Mouse (Mus musculus) urinary bladder, postnatal 10 days (tissue): ENCODE results near the gene Opcml.

Source experiments
- DNase-seq: peaks from one replicate; pipeline ENCODE4 v3.0.0; 2022; ENCODE audit warnings: low spot score

The Opcml gene

GRCm38 (mm10) chr9:28160953-28161352 is 370.4 kb downstream of the Opcml start:
- DNase-seq: no peak

GRCm38 (mm10) chr9:28163946-28164345 is 373.4 kb downstream of the Opcml start:
- DNase-seq: no peak

GRCm38 (mm10) chr9:28171890-28172289 is 381.3 kb downstream of the Opcml start:
- DNase-seq: no peak

GRCm38 (mm10) chr9:28177052-28177451 is 386.5 kb downstream of the Opcml start:
- no peak for DNase-seq

DNA sequence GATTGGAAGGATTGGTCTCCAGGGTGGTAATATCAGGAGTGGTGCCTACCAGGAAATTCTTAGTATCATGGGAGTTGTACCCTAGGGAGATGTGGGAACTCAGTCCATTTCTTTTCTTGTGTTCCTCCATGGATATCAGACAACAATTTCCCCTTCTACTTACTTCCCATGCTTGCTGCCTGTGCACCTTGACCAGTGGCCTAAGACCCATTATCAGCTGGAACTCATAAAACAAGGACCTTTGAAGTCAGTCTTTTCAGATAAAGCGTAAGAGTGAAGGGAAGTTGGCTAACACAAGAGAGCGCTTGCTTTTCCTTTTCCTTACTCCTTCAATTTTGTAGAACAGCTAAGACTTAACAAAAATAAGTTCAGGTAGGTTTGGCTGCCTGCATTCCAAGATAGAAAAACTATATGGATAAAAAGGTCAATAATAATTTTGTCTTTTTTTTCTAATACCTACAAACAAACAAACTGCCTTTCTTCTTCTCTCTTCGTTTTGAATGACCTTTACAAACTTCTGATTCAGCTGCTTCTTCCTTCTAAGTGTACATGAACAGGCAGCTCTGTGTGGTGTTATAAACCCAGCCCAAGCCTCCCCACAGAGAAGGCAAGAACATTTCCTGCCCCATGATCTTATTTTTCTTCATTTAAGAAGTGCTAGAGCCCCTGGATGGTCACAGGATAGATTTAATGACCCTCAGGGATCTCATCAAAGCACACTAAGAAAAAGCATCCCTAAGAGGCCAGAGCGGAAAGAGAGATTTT is 387.7 kb downstream of the Opcml start:
- no peak for DNase-seq

- no peak for DNase-seq
These were observed 391.3 kb downstream of the Opcml start for GRCm38 (mm10) chr9:28181916-28182315.

DNA sequence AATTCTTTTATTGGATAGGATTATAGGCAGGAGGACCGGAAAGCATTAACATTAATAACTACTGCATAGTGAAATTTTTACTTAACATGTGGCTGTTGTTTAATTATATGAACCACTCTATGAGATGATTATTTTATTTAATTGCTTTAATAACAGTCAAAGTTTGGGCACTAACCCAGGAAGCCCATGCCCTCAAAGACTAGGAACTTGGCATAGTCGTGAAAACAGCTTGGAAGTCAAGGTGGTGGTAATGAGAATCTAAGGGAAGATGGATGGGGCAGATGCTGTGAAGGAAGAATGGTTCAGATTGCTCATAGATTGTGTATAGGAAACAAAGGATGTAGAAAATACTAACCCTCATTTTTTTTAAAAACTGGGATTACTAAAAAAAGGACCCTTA is 399.7 kb downstream of the Opcml start:
- no peak for DNase-seq

DNA sequence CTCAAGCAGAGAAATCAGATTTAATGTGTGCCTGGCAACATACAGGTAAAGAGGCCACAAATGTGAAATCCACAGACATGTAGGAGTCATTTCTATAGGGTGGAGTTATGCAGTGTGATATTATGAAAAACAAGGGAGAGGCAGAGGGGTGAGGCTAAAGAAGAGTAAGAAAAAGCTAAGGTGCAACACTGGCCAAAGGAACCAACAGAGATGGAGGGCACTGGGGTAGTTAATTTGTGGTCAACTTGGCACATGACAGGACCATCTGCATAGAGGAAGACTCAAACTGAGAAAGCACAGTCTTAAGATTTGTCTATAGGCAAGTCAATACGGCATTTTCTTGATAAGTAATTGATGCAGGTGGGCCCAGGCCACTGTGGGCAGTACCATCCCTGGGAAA is 400.2 kb downstream of the Opcml start:
- DNase-seq: no peak

DNA sequence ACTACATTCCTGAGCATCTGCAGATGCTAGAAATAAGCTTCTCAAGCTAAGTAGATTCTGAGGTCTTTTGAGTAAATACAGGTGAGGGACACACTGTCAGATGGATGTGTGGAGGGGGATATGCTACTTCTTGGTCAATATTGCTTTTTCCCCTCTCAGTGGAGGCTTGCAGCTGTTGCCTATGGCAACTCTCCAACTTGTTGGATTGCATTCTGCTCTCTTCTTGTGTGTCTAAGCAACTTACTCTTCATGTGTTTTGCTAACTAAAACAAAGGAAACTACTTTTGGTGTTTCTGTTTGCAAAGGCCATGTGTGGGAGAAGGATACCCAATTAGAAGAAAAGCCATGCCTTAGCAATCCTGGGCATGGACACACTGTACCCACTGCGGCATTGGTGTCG is 406.0 kb downstream of the Opcml start:
- DNase-seq: no peak

- no peak for DNase-seq
These were observed 406.5 kb downstream of the Opcml start for GRCm38 (mm10) chr9:28197061-28197460.

DNA sequence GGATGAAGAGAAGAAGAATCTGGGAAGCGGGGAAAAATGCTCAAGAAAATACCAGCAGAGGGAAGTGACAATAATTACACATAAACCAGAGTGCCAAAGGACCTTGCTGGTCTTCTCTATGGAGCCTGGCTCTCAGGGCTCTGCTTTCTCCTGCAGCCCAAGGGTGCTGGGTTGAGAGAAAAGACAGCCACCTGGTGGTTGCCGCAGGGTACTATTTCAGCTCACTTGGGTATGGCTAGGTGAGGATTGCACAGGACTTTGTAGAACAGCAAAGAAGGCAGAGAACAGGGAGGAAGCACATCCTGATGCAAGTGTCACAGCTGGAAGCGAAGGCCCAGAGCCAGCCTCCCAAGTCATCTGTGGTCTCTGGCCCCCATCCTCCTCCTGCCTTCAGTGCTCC is 407.1 kb downstream of the Opcml start:
- no peak for DNase-seq

DNA sequence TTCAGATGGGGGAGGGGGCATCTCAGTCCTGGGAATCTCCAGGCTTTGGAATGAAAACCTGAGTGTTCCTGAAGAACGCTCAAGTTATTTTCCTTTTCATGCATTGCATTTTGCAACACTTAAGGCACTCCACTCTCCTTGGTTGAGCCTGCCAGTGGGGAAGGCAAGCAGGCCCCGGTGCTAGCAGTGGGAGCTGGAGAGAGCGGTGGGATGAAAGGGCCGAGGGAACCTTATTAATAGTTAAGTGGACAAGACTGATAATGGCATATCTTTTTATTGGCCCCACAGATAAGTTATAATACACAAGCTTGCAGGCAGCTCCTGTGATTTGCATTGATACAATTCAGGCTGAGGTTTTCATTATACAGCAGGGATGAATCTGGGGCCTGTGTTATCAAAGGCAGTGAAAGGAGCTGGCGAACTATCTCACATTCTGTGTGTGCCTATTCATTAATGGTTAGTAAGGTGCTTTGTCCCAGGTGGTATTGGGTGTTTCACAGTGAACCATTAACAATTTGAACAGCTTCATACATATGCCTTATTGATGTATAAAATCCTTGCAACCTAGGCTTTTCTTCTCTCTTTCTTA is 407.6 kb downstream of the Opcml start:
- DNase-seq: no peak

DNA sequence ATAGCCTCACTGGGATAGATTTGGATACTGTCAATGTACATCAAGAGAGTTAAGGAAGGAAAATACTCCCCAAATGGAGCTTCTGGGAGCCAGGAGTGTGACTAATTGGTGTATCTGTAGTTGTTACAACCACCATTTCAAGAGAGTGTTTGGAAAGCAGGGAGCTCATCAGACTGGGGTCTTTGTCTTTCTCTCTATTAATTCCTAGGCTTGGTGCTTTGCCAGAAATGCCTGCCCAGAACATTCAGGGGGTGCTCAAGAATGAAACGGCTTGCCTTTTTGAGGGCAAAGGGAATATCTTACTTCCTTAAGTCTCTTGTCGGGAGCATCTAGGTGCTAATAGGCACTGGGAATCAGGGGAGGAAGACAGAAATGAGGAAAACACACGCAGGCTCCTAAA is 416.9 kb downstream of the Opcml start:
- DNase-seq: no peak

DNA sequence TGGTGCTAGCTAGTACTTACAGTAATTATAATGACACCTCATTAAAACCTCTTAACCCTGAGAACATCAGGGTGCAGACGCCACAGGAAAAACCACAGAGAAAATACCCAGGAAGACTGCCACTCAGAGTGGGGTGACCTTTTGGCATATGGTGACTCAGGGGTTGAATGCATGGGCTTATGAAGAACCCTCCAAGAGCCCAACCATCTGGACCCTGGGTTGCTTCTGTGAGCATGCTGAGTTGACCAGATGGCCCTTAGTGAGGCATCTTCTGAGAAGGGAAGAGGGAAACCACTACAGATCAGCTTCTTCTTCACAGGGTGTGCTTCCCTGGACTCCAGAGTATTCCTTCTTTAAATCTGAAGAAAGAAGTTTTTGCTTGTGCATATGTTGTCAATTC is 418.1 kb downstream of the Opcml start:
- DNase-seq: no peak

DNA sequence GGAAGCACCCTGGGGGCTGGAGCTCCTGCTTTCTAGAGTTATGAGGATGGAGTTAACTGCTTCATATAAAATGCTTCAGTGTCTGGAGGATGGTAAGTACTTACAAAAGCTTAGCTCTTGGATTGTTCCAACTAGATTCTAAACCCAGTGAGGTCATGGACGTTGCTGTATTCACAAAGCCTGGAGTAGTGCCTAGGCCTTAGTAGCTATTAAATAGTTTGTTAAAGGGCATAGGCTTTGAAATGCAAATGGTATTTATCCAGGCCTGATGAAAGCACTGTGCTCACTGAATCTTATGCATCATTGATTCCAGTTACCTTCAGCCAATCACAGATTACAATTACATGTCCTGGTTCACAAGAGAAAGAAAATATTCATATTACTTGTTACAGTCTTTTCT is 421.3 kb downstream of the Opcml start:
- DNase-seq: no peak

DNA sequence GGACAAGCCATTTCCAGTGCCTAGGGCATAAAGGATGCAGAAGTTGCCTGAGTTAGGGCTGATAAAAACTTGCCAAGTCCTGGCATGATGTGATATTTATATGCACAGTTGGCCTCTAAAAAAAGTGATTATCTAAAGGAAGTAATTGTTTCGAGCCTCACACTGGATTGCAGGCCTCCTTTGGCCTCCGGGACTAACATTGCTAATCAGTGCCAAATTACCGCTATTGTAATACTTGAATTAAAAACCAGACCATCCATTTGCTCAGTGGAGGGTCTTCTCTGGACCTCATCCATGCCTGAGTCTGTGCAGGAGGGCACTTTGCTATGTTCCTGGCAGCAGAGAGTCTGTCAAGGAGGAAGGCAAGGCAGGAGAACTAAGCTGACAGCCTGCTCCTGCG is 423.3 kb downstream of the Opcml start:
- DNase-seq: no peak

DNA sequence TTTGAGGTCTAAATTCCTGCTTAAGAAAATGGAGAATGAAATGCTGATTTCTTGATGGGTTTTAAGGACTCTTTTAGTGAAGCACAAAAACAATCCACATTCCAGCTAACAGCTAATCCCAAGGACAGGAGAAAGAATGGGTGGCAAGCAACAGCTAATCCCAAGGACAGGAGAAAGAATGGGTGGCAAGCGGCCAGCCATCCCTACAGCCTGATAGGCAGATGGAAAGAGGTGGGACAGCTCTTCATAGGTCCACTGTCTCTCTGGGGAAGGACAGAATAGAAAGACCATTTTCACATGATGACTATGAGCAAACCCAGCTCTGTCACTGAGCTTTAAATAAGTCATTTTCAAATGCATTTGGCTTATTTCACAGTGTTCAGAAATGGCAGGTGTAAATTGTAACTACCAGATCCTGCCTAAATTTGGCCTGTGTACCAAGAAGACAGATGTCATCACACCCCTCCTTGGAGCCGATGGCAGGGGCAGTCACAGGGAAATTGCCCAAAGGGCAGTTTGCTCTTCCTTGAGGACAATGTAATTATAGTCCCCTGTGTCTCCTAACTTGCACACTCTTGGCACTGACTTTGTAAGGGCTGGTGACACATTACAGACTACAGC is 427.6 kb downstream of the Opcml start:
- no peak for DNase-seq

GRCm38 (mm10) chr9:28222726-28223125 is 432.2 kb downstream of the Opcml start:
- DNase-seq: no peak

GRCm38 (mm10) chr9:28225824-28226569 is 435.4 kb downstream of the Opcml start:
- no peak for DNase-seq

GRCm38 (mm10) chr9:28226570-28226951 is 436.0 kb downstream of the Opcml start:
- DNase-seq: no peak

GRCm38 (mm10) chr9:28238450-28238849 is 447.9 kb downstream of the Opcml start:
- DNase-seq: no peak

- no peak for DNase-seq
These were observed 457.3 kb downstream of the Opcml start for GRCm38 (mm10) chr9:28247742-28248503.
